Mouse (Mus musculus) neural tube, embryonic 14.5 days (tissue): ENCODE results near the gene Phf21b. TPM values are rescaled to one million over a fixed set of nuclear protein-coding genes. Genes with fewer than 3 reads are reported as not detected.

ENCODE experiments used
- ATAC-seq: fragments of 200-750 bp; cut with Nextera tagmentation; 2 replicates; pipeline ENCODE4 v1.8.0; 2017; ENCODE audit warnings: low read depth, mild to moderate bottlenecking, moderate TSS enrichment, moderate library complexity
- H3K27ac ChIP-seq: fragments of 300-500 bp; sonication (generic); 2 replicates; pipeline ENCODE4 v1.5.1; 2014; ENCODE audit warnings: low read depth, mild to moderate bottlenecking, control low read depth, low read length, moderate library complexity, mixed read lengths
- H3K27me3 ChIP-seq: fragments of 300-500 bp; sonication (generic); 2 replicates; pipeline ENCODE4 v1.6.1; 2014; ENCODE audit warnings: low read length; ENCODE audit not compliant: control insufficient read depth, insufficient read depth
- H3K36me3 ChIP-seq: fragments of 300-500 bp; sonication (generic); 2 replicates; pipeline ENCODE4 v1.6.1; 2014; ENCODE audit warnings: low read length, mixed read lengths; ENCODE audit not compliant: control insufficient read depth, insufficient read depth
- H3K4me1 ChIP-seq: fragments of 300-500 bp; sonication (generic); 2 replicates; pipeline ENCODE4 v1.6.1; 2014; ENCODE audit warnings: low read length; ENCODE audit not compliant: control insufficient read depth, insufficient read depth
- H3K4me2 ChIP-seq: fragments of 300-500 bp; sonication (generic); 2 replicates; pipeline ENCODE4 v1.6.1; 2014; ENCODE audit warnings: mild to moderate bottlenecking, low read depth, low read length, control low read depth
- H3K4me3 ChIP-seq: fragments of 300-500 bp; sonication (generic); 2 replicates; pipeline ENCODE4 v1.5.1; 2014; ENCODE audit warnings: low read depth, low read length, control low read depth, mixed read lengths
- H3K9ac ChIP-seq: fragments of 300-500 bp; sonication (generic); replicated peaks from 2 replicates; pipeline ENCODE4 v1.6.1; 2014; ENCODE audit warnings: low read depth, mild to moderate bottlenecking, control low read depth, low read length, mixed read lengths
- H3K9me3 ChIP-seq: fragments of 300-500 bp; sonication (generic); 2 replicates; pipeline ENCODE4 v1.6.1; 2016; ENCODE audit warnings: low read length; ENCODE audit not compliant: control insufficient read depth
- WGBS: fragments of 180-500 bp; shearing (Covaris S2); extraction: QIAGEN DNeasy Blood & Tissue Kit; methylation state at CpG from one replicate; pipeline ENCODE4 v1.1.7; 2014; 5-methylcytosine and 5-hydroxymethylcytosine counted together
- polyA plus RNA-seq: library from polyadenylated mRNA; unstranded; fragments of >200 nt; fragmentation: Nextera tagmentation; extraction: Ambion mirVana; gene quantifications from 2 replicates; pipeline ENCODE4 v1.2.1, GENCODE M21; 2014

Phf21b gene
- polyA plus RNA-seq, 1 experiment from 2014 or later, result 12.5 TPM

- H3K27ac ChIP-seq, result no peak overlapping the region
- no peaks in the 10 kb centered on the region for H3K9me3 ChIP-seq
- H3K4me1 ChIP-seq, result peaks cover 48% of the 10 kb centered on the region
- no peak overlapping the region for H3K4me3 ChIP-seq
- no peaks in the 10 kb centered on the region for H3K27me3 ChIP-seq
- no peak for ATAC-seq
- no peak overlapping the region for H3K9ac ChIP-seq
- no peak overlapping the region for H3K4me2 ChIP-seq
- WGBS, result 40% methylated on average over 3 of the region's 3 CpGs
- no peaks in the 10 kb centered on the region for H3K36me3 ChIP-seq
Observed at GRCm38 (mm10) chr15:84839521-84839920, 16.3 kb downstream of the Phf21b start.

GRCm38 (mm10) chr15:84837896-84838295, 18.0 kb downstream of the Phf21b start:
- no peak for ATAC-seq
- 87% methylated on average over 6 of the region's 6 CpGs for WGBS
- no peaks in the 10 kb centered on the region for H3K36me3 ChIP-seq
- no peak overlapping the region for H3K27ac ChIP-seq
- H3K4me1 ChIP-seq, result peaks cover 40% of the 10 kb centered on the region
- H3K9me3 ChIP-seq, result no peaks in the 10 kb centered on the region
- H3K27me3 ChIP-seq, result no peaks in the 10 kb centered on the region
- H3K4me3 ChIP-seq, result no peak overlapping the region
- H3K4me2 ChIP-seq, result no peak overlapping the region
- H3K9ac ChIP-seq, result no peak overlapping the region

DNA sequence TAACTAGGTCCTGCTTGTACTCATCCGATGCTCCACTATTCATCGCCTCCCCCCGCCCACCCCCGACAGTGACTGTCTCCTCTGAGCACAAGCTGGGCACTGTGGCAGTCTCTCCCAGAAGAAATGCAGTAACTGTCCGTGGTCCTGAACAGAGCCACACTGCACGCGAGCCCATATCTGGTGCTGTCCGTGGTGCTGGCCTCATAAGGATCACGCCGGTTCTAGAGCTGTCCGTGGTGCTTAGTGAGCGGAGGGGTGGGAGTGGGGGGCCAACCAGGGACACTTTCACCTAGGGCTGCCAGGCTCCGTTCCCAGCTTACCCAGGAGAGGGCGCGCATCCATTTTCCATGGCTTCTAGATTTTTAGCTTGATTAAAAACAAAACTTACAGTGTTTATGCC, 26.4 kb downstream of the Phf21b start:
- Histone ChIP-seq H3K9ac (no peak overlapping the region), H3K4me3 (no peak overlapping the region), H3K4me2 (no peak overlapping the region), H3K27me3 (no peaks in the 10 kb centered on the region), H3K4me1 (peaks cover 45% of the 10 kb centered on the region), H3K9me3 (no peaks in the 10 kb centered on the region), H3K27ac (no peak overlapping the region), H3K36me3 (no peaks in the 10 kb centered on the region)
- ATAC-seq, result peak; percentile 65
- 16% methylated on average over 15 of the region's 15 CpGs for WGBS

GRCm38 (mm10) chr15:84828603-84829002, 27.2 kb downstream of the Phf21b start:
- Histone ChIP-seq H3K9ac (no peak overlapping the region), H3K4me2 (no peak overlapping the region), H3K27me3 (no peaks in the 10 kb centered on the region), H3K4me3 (no peak overlapping the region), H3K9me3 (no peaks in the 10 kb centered on the region), H3K4me1 (peaks cover 45% of the 10 kb centered on the region), H3K36me3 (no peaks in the 10 kb centered on the region), H3K27ac (0 out of 2 replicates have a peak overlapping the region, but pooled peaks have one; percentile 3)
- WGBS, result 41% methylated on average over 12 of the region's 12 CpGs
- ATAC-seq, result no peak

- no peaks in the 10 kb centered on the region for H3K36me3 ChIP-seq
- WGBS, result 88% methylated on average over 4 of the region's 4 CpGs
- no peaks in the 10 kb centered on the region for H3K27me3 ChIP-seq
- H3K4me3 ChIP-seq, result no peak overlapping the region
- H3K9ac ChIP-seq, result no peak overlapping the region
- H3K4me1 ChIP-seq, result peaks cover 4% of the 10 kb centered on the region; the same call in 1 of the 2 replicates
- ATAC-seq, result no peak
- H3K9me3 ChIP-seq, result no peaks in the 10 kb centered on the region
- H3K27ac ChIP-seq, result no peak overlapping the region
- no peak overlapping the region for H3K4me2 ChIP-seq
Observed at GRCm38 (mm10) chr15:84823086-84823485, 32.8 kb downstream of the Phf21b start.

GRCm38 (mm10) chr15:84820811-84821210, 35.0 kb downstream of the Phf21b start:
- no peak overlapping the region for H3K9ac ChIP-seq
- H3K4me3 ChIP-seq, result no peak overlapping the region
- ATAC-seq, result no peak
- 86% methylated on average over 4 of the region's 4 CpGs for WGBS
- H3K4me2 ChIP-seq, result no peak overlapping the region
- peaks cover 6% of the 10 kb centered on the region for H3K4me1 ChIP-seq
- H3K36me3 ChIP-seq, result no peaks in the 10 kb centered on the region
- no peaks in the 10 kb centered on the region for H3K27me3 ChIP-seq
- no peaks in the 10 kb centered on the region for H3K9me3 ChIP-seq
- H3K27ac ChIP-seq, result no peak overlapping the region

DNA sequence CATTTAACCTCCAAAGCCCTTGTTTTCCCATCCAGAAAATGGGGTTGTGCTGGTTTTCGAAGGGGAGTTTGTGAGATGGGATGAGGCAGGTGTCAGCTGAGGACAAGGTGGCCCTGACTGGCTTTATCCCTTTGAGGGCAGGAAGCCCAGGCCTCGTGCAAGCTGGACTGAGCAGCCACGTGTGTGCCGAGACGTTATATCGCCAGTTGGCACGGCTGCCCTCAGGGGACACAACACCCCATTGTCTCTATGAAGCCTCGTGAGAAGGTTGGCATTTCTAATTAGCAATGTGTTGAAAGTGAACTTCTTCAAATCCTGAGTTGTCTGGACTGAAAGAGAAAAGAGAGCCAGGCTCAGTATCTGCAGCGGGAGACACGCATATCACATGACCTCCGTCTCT, 37.6 kb downstream of the Phf21b start:
- Histone ChIP-seq H3K4me1 (peaks cover 23% of the 10 kb centered on the region), H3K4me3 (no peak overlapping the region), H3K9ac (no peak overlapping the region), H3K27ac (no peak overlapping the region), H3K36me3 (no peaks in the 10 kb centered on the region), H3K4me2 (no peak overlapping the region), H3K9me3 (no peaks in the 10 kb centered on the region), H3K27me3 (no peaks in the 10 kb centered on the region)
- ATAC-seq, result no peak
- WGBS, result 45% methylated on average over 11 of the region's 11 CpGs

- Histone ChIP-seq H3K4me2 (no peak overlapping the region), H3K9me3 (no peaks in the 10 kb centered on the region), H3K27ac (no peak overlapping the region), H3K4me1 (peaks cover 29% of the 10 kb centered on the region), H3K4me3 (no peak overlapping the region), H3K36me3 (no peaks in the 10 kb centered on the region), H3K9ac (no peak overlapping the region), H3K27me3 (no peaks in the 10 kb centered on the region)
- ATAC-seq, result no peak
- WGBS, result 68% methylated on average over 3 of the region's 3 CpGs
Observed at GRCm38 (mm10) chr15:84817589-84817988, 38.3 kb downstream of the Phf21b start.

- no peak for ATAC-seq
- 19% methylated on average over 4 of the region's 4 CpGs for WGBS
- H3K27me3 ChIP-seq, result no peaks in the 10 kb centered on the region
- no peaks in the 10 kb centered on the region for H3K36me3 ChIP-seq
- H3K27ac ChIP-seq, result no peak overlapping the region
- peaks cover 35% of the 10 kb centered on the region for H3K4me1 ChIP-seq
- no peak overlapping the region for H3K4me3 ChIP-seq
- no peak overlapping the region for H3K9ac ChIP-seq
- H3K4me2 ChIP-seq, result no peak overlapping the region
- no peaks in the 10 kb centered on the region for H3K9me3 ChIP-seq
Observed at GRCm38 (mm10) chr15:84815171-84815570, 40.7 kb downstream of the Phf21b start.
